Mouse (Mus musculus) embryonic stem cell, embryonic (primary cell): ENCODE data around the gene Pde7b.

ENCODE experiments used
- CTCF ChIA-PET, 4 experiments: fragments of 300-600 bp in 2 of 4; fragments of 350-600 bp in 2 of 4; sonication (Branson Sonifier 250); formaldehyde crosslinking; loops; one replicate each; lab custom pipeline; 2022; ENCODE audit warnings: inconsistent platforms in 2 of 4; lab: Charles Lee
- POLR2A ChIA-PET, 4 experiments: fragments of 300-600 bp in 2 of 4; fragments of 350-600 bp in 2 of 4; sonication (Branson Sonifier 250); formaldehyde crosslinking; loops; one replicate each; lab custom pipeline; 2022; ENCODE audit warnings: antibody characterized with exemption in 4 of 4, inconsistent platforms in 1 of 4; lab: Charles Lee

Gene Pde7b

DNA sequence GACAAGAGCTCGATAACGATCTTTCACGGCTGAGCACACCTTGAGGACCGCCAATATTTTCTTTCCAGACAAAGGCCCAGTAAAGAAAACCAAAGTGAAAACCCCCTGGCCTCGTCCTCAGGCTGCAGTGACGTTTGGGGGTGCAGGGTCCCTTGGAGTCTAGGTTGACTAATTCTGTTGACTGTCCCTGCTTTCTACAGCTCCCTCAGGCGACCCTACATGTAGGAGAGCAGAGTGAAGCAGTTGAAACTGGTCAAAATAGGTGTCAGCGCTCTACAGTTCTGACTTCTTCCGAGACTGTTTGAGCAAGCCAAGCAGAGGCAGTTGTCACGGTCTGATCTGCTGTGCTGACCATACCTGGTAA is 306.0 kb downstream of the Pde7b start:
- POLR2A ChIA-PET = interaction anchor here in 1 of 4 experiments (0.5 kb wide), 1 partner anchor 33 kb away, joined by 3 read pairs; no protein-coding TSS in a partner anchor
- CTCF ChIA-PET = no interaction called here

DNA sequence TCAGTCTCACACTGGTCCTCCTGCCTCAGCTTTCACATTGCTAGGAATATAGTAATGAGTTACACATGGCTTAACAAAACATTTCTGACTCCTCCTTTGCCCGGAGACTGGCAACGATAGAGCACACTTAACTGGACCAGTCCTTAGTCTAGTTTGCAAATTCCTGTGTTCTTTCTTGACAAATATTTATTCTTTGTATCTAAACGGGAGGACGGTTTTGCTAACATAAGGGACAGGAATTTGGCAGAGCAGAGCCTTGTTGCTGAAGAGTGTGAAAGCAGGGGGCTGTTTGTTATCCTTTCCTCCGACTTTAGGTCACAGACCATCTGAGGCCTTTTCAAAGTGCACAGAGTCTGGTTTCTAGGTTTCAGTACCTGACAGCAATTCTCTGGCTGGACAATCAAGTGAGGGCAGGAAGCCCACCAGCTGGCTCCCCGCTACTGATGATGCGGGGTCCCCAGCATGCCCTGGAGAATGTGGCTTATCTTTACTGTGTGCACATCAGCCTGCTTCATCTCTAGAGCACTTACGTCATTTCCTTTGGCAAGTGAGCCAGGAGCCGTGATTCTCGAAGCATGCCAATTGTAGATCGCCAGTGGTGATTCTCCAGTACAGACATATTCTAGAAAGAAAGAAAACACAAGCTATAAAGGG is 306.5 kb downstream of the Pde7b start:
- CTCF ChIA-PET = no interaction called here
- POLR2A ChIA-PET = no interaction called here

DNA sequence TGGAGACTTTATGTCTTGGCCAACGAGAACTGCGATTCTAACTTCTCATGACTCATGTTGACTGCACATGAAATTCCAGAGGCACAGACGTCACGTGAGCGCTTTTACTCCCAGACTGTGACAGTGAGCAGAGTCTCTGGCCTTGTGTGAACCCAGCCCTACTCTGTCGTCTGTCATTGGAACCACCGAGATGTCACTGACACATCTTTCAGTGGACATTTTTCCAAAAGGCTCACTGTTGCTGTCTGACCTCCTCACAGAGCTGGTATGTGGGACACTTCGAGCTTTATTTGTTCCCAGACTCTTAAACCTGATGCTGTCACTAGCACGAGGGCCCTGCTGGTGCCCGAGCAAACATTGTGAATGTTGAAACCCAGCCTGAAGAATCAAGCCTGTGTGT is 315.7 kb downstream of the Pde7b start:
- POLR2A ChIA-PET = interaction anchor here in 1 of 4 experiments (0.7 kb wide), 1 partner anchor 158 kb away, joined by 3 read pairs; no protein-coding TSS in a partner anchor

DNA sequence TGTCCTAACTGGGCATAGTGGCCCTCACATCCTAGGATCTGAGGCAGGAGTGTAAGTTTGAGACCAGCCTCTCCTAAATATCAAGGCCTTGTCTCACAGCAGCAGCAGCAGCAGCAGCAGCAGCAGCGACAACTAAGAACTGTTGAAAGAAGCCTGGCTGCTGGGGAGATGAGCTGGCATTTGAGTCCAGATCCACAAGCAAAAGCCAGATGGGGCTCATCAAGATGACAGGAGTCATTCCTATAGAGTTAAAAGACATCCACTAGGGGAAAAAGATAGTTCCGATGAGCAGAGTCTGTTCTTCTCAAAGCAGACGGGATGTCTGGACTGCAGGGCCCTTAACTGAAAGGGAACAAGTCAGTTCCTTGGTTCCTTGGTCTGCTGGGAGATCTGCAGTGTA is 316.5 kb downstream of the Pde7b start:
- CTCF ChIA-PET = interaction anchor here in 1 of 4 experiments (0.7 kb wide), 1 partner anchor 403 kb away, joined by 3 read pairs; no protein-coding TSS in a partner anchor
- POLR2A ChIA-PET = no interaction called here

More for the DNA sequence above, 315.7 kb downstream of the Pde7b start:
- CTCF ChIA-PET = interaction anchor here in 1 of 4 experiments (0.6 kb wide), 1 partner anchor 202 kb away, joined by 4 read pairs; no protein-coding TSS in a partner anchor

DNA sequence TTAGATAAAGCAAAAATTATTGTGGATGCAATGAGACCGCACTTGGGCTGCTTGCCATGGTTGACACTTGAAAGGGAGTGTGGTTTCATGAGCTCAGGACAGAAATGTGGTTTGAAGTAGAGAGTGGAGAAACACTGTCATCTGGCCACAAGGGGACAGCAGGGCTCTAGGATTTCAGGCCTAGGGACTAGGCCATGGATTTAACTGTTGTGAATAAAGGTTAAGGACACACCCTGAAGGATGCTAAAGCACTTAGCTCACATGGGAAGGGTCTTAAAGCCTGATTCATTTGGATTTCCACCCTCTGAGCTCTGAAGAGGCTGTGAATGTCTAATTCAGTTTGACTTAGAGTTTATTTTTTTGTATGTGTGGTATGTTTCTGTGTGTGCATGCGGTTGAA is 319.4 kb downstream of the Pde7b start:
- POLR2A ChIA-PET = interaction anchor here in 2 of 4 experiments (0.6 to 1.6 kb wide), 3 partner anchors 42 to 546 kb away, joined by 3 read pairs; no protein-coding TSS in a partner anchor
- CTCF ChIA-PET = interaction anchor here (0.5 to 1.7 kb wide), 17 partner anchors 13 to 1015 kb away, joined by 3 to 7 read pairs (median 4); partner anchors contain the start of gene Mtfr2 (in 1 of the 4)

DNA sequence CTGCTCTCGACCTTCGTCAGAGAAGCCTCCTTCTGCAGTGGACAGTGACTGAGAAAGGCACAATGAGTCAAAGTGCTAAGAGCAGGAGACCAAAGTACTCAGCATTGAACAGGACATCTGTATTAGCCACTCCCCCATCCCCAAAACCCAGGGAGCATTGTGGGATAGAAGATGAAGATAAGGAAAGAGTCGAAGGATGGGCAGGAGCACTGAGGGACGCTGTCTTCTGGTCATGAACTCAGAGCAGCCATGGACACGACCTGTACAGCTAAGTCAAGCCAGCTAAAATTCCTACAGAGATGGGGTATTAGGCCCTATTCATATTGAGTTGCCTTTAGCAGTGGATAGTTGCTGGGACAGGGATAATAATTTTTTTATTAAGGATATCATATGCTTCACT is 321.9 kb downstream of the Pde7b start:
- ChIA-PET CTCF (no interaction called here), POLR2A (no interaction called here)

DNA sequence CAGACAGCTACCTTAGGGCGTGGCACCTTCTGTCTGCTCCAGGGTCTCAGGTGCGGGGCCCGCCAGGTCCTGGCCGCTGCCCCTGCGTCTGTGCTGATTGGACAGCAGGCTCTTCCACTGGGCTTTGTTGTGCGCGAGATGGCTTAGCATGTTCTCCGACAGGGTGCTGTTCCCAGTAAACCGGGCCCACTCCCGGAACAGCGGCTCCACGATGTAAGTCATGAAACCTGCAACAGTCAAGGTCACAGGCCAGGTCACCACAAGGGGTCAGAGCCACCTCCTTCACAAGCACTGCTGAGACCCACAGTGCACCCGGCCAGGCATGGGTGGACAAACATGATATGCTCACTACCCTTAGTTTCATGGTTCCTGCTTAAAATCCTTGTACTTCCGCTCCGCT is 324.5 kb downstream of the Pde7b start:
- ChIA-PET CTCF (interaction anchor here in 3 of 4 experiments (0.7 to 1.3 kb wide), 5 partner anchors 21 to 758 kb away, joined by 3 to 7 read pairs (median 4); no protein-coding TSS in a partner anchor), POLR2A (interaction anchor here in 3 of 4 experiments (0.6 to 1.2 kb wide), 7 partner anchors 16 to 552 kb away, joined by 3 to 7 read pairs (median 3); partner anchors contain the start of gene Ahi1 (in 2 of the 3))

DNA sequence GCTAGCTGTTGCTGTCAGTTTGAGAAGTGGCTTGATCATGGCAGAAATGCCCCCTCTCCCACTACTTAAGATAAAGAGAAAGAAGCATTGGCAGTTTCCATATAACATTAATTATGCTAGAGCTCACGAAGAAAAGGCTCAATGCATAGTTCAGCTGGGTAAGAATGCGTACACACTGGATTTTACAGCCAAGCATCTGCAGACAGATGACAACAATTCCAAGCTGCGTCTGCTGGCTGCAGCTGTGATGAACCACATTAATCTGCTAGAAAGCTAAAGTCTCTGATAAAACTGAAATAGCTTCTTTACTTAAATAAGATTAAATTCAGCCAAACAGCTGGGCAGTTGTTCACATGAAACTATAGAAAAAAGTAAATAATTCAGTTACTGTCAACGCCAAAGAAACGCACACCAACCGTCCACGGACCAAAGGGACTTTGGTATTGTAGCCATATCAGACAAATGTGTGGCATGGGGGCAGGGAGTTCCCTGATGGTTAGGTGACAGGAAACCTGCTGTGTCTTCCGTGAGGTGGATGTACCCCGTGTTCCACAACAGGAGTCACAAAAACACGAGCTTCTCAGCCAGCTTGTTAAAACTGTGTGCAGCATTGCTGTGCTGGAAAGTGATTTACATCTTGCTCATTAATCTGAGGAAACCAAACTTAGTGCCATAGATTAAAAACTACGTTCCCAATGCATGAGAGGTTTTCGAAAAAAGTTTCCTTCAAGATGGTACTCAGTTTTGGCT is 326.1 kb downstream of the Pde7b start:
- POLR2A ChIA-PET = no interaction called here
- CTCF ChIA-PET = no interaction called here

DNA sequence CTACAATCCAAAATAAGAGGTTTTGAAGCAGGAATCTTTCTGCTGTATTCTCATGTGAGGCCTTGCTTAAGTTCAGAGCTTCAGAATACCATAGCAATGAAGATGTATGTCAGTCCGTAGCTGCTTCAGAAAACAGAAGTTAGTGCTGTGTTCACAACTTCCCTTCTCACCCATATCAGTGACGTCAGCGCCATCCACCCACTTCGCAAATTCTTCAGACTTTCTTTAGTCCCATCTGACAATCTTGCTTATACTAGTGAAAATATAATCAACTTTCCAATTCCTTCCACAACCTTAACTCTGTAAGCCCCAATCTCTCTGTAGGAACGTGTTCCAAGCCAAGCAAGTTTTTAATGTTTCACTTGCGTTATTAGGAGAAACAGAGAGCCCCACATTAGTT is 326.7 kb downstream of the Pde7b start:
- POLR2A ChIA-PET = no interaction called here

DNA sequence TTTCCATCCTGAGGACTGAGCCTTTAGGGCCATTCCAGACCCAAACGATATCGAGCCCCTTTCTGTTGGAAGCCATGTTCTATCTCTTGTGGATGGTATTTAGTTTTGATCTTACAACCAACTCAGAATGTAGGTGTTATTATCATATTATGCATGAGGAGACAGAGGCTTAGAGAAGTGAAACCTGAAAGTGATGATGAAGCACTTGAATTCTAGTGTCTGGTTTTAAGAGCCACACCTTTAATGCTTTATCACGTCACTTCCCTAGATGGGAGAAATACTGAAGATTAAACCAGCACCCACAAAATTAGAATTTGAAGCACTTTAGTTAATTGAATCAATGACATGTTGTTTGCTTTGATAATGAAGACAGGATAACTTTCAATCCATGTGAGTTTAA is 329.1 kb downstream of the Pde7b start:
- CTCF ChIA-PET = interaction anchor here in 1 of 4 experiments (1.2 kb wide), 1 partner anchor 568 kb away, joined by 3 read pairs; no protein-coding TSS in a partner anchor
- POLR2A ChIA-PET = interaction anchor here in 3 of 4 experiments (0.5 to 1.3 kb wide), 3 partner anchors 10 to 1030 kb away, joined by 3 to 9 read pairs (median 3); partner anchors contain the start of gene Ahi1 (in 1 of the 3)

More for the DNA sequence above, 326.7 kb downstream of the Pde7b start:
- CTCF ChIA-PET = no interaction called here

DNA sequence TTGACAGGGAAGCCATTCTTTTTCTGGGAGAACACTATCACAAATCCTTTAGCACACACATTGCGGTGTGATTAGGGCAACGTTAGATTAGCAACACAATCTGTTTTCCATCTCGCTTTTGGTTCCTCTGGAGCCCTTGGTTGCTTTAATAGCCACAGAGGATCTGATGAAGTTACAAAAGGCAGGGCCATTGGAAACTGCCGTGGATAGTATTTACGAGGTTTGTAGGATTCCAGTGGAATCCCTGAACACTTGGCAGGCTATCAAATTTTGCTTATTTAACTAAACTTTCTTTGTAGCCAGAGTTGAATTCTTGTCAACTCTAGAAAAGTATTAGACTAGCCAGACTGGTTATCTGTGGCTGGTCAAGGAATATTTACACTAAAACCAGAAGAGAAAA is 330.1 kb downstream of the Pde7b start:
- POLR2A ChIA-PET = no interaction called here

DNA sequence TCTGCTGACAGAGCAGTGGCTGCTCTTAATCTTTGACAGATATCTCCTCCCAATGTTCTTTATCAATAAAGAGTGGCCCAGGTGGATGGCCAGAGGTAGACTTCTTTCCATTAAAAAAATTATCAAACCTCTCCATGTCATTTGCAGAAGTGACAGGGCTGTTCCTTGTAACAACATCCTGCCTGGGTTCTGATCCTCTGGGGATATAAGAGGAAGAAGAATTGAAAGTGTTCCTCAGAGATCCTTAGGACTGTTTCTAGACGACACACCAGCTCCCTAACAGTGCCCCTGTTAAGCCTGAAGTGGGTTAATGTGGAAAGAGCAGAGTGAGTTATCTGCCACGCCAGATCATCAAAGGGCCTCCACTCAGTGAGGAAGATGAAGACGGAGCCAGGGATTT is 334.3 kb downstream of the Pde7b start:
- CTCF ChIA-PET = no interaction called here
- POLR2A ChIA-PET = no interaction called here

More for the DNA sequence above, 330.1 kb downstream of the Pde7b start:
- CTCF ChIA-PET = no interaction called here

DNA sequence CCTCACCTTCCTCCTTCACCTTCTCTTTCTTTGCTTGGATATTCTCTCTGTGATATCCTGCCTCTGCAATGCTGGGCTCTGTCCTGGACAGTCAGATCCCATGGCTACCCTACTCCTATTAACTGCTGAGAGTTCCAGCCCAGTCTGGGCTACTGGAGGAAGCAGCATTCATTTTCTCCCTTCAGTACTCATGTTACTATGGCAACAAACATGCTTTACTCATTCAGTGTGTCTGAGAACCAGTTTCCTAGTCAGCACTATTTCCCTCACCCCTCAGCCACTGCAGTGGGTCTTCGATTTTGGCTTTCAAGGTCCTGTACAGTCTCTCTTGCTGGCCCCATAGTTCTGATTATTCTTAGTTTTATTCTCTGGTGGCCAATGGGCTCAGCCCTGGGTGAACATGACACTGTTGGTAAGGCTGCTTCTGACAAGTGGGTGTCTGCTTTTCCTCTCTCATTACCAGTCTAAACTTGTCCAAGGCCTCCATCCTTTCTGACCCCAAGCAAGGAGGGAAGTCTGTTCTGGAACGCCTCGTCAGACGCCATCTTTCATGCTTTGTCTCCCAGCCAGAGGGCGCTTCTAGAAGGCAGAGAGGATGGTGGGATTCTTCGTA is 342.0 kb downstream of the Pde7b start:
- CTCF ChIA-PET = no interaction called here

DNA sequence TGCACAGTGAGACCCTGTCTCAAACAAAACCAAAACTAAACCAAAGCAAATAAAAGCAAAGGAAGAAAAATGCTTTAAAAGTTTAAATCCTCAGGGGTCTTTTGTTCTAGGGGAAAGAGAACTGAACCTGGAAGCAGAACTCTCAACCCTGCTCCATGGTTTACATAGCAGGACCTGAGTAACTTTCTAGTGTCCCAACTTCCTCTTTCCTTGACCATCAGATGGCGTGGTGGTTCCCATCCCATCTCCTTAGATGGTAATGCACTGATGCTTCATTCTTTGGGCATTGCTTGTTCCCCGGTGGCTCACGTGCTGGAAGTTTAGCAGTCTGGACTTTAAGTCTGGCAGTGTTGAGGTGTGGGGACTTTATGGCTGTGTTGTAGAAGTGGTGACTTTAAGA is 343.5 kb downstream of the Pde7b start:
- ChIA-PET CTCF (no interaction called here), POLR2A (no interaction called here)

More for the DNA sequence above, 342.0 kb downstream of the Pde7b start:
- POLR2A ChIA-PET = interaction anchor here in 1 of 4 experiments (1.2 kb wide), 1 partner anchor 35 kb away, joined by 4 read pairs; no protein-coding TSS in a partner anchor

DNA sequence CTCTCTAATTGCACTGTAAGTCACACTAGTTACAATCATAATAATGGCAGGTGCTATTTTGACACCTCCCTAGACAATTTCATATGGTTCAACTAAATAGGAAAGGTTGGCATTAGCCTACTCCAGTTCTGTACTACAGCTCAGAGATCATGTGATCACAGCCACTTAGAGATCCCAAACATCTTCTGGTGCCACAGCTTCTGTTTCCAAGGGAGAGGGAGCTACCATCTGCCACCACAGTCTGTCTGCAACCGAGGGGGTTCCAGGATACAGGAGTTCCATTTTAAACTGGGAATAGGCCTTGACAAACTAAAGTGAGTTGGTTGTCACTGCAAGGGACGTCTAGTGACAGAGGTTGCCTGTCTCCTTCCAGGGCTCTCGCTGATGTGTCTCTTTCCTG is 344.1 kb downstream of the Pde7b start:
- POLR2A ChIA-PET = interaction anchor here in 1 of 4 experiments (0.6 kb wide), 1 partner anchor 550 kb away, joined by 3 read pairs; no protein-coding TSS in a partner anchor
- CTCF ChIA-PET = interaction anchor here in 1 of 4 experiments (1.5 kb wide), 1 partner anchor 24 kb away, joined by 4 read pairs; no protein-coding TSS in a partner anchor

DNA sequence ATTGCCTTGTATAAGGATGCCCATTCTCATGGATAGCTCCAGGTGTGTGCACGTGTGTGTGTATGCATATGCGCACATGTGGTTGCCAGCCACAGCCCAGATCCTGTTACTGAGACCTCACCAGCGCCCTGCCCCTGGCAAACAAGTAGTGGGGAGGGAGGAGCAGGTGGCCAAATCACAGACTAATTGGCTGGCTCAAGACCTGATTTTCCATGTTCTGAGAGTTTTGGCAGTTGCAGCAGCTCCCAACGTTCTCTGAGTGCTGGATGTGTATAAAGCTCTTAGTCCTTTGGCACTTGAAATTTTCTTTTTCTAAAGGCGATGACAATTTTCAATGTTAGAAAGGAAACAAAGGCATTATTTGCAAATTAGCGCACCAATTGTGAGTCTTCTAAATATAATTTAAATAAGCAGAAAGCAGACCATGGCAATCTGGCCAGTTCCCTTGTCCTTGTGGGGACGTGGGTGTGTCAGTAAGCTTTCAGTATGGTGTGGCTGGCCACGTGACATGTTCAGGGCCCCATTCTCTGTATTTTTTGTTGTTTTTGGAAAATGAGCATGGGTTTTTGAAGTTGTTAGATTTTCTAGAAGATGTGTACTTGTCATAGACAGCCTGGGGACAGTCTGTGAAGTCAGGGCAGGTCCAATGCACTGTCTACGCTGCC is 345.7 kb downstream of the Pde7b start:
- ChIA-PET CTCF (interaction anchor here in 3 of 4 experiments (0.6 to 1.5 kb wide), 3 partner anchors 14 to 26 kb away, joined by 4 to 7 read pairs (median 4); no protein-coding TSS in a partner anchor), POLR2A (interaction anchor here in 1 of 4 experiments (1.0 kb wide), 1 partner anchor 575 kb away, joined by 4 read pairs; no protein-coding TSS in a partner anchor)

DNA sequence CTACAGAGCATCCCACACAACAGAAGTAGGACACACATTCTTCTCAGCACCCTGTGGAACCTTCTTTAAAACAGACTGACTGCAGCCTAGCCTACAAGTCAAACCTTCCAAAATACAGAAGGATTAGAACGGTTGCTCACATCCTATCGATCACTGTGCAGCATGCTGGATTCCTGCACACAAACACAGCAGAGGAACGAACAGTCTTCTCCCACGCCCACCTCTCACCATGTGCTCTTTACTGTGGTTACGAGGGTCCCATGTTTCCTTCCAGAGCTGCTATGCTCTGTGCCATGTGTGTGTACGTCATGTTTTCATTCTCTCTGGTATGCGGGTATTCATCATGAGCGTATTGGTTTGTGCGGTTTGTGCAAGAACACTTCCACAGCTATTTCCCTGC is 347.3 kb downstream of the Pde7b start:
- POLR2A ChIA-PET = no interaction called here
- CTCF ChIA-PET = no interaction called here

DNA sequence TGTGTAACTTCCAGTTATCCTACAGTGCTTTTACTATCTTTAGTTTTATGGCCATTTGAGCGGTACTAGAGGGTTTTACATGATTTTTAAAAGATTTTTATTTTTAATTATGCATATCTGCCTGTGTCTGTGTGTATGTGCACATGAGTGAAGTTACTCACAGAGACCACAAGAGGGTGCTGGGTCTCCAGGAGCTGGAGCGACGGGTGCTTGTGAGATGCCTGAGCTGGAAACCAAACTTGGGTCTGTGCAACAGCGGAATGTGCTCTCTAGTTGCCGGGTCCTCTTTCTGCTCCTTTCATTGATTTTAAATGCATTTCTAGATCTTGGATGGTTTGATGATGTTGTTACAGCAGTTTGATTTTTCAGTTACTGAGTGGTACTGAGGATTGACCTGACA is 352.8 kb downstream of the Pde7b start:
- POLR2A ChIA-PET = no interaction called here

More for the DNA sequence above, 352.8 kb downstream of the Pde7b start:
- CTCF ChIA-PET = interaction anchor here in 2 of 4 experiments (0.6 to 1.2 kb wide), 11 partner anchors 10 to 595 kb away, joined by 3 to 15 read pairs (median 4); no protein-coding TSS in a partner anchor
